Mouse (Mus musculus) liver, embryonic 14.5 days (tissue): ENCODE data around the gene Sertad1.

ENCODE experiments used
- CTCF ChIP-seq: IDR thresholded peaks from 2 replicates; pipeline ENCODE4 v1.5.1; 2016; ENCODE audit warnings: antibody characterized with exemption, low read depth, control low read depth
- EP300 ChIP-seq: IDR thresholded peaks from 2 replicates; pipeline ENCODE4 v1.6.1; 2016; ENCODE audit warnings: antibody characterized with exemption, low read depth

- peak; percentile 64 for TF ChIP-seq CTCF
- no peak for TF ChIP-seq EP300
Measured at GRCm38 (mm10) chr7:27440014-27440413, 46.7 kb upstream of the Sertad1 start.
